Mouse (Mus musculus) limb, embryonic 12.5 days (tissue): ENCODE measurements around the gene Epb41l4b. TPM values are rescaled to one million over a fixed set of nuclear protein-coding genes. Genes with fewer than 3 reads are reported as not detected.

ENCODE experiments used
- ATAC-seq: fragments of 200-750 bp; cut with Nextera tagmentation; 2 replicates; pipeline ENCODE4 v1.8.0; 2017; ENCODE audit warnings: low read depth, moderate TSS enrichment; ENCODE audit not compliant: insufficient number of reproducible peaks, insufficient read depth, low FRiP score, low TSS enrichment
- H3K27ac ChIP-seq: fragments of 300-500 bp; sonication (generic); 2 replicates; pipeline ENCODE4 v1.5.1; 2016; ENCODE audit warnings: mild to moderate bottlenecking, moderate library complexity
- H3K27me3 ChIP-seq: fragments of 300-500 bp; sonication (generic); 2 replicates; pipeline ENCODE4 v1.6.1; 2016; ENCODE audit warnings: mild to moderate bottlenecking, moderate library complexity
- H3K36me3 ChIP-seq: fragments of 300-500 bp; sonication (generic); 2 replicates; pipeline ENCODE4 v1.6.1; 2016; ENCODE audit warnings: mild to moderate bottlenecking, moderate library complexity
- H3K4me1 ChIP-seq: fragments of 300-500 bp; sonication (generic); replicated peaks from 2 replicates; pipeline ENCODE4 v1.6.1; 2016
- H3K4me2 ChIP-seq: fragments of 300-500 bp; sonication (generic); 2 replicates; pipeline ENCODE4 v1.6.1; 2016; ENCODE audit warnings: mild to moderate bottlenecking, moderate library complexity
- H3K4me3 ChIP-seq: fragments of 300-500 bp; sonication (generic); replicated peaks from 2 replicates; pipeline ENCODE4 v1.5.1; 2016; ENCODE audit warnings: mild to moderate bottlenecking
- H3K9ac ChIP-seq: fragments of 300-500 bp; sonication (generic); replicated peaks from 2 replicates; pipeline ENCODE4 v1.6.1; 2016; ENCODE audit warnings: mild to moderate bottlenecking, moderate library complexity
- H3K9me3 ChIP-seq: fragments of 300-500 bp; sonication (generic); 2 replicates; pipeline ENCODE4 v1.6.1; 2016; ENCODE audit warnings: mild to moderate bottlenecking, moderate library complexity
- WGBS: fragments of 180-500 bp; shearing (Covaris S2); methylation state at CpG from one replicate; pipeline ENCODE4 v1.1.7; 2016; 5-methylcytosine and 5-hydroxymethylcytosine counted together
- polyA plus RNA-seq: library from polyadenylated mRNA; unstranded; fragments of >200 nt; fragmentation: Nextera tagmentation; extraction: Ambion mirVana; gene quantifications from 2 replicates; pipeline ENCODE4 v1.2.1, GENCODE M21; 2016

Epb41l4b gene
- polyA plus RNA-seq, 1 experiment from 2014 or later = 2.4 TPM

DNA sequence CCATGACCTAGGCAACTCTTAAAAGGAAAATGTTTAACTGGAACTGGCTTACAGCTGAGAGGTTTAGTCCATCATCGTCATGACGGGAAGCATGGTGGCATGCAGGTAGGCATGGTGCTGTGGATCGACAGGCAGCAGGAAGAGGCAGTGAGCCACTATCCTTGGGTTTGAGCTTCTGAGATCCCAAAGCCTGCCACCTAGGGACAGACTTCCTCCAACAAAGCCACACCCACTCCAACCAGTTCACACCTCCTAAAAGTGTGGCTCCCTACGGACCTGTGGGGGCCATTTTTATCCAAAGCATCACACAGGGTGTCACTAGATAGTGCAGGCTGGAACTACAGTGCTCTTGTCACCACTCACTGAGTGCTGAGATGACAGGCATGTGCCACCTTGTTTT lies 31.8 kb downstream of the Epb41l4b start:
- 75% methylated on average over 4 of the region's 4 CpGs for WGBS
- no peak for ATAC-seq

DNA sequence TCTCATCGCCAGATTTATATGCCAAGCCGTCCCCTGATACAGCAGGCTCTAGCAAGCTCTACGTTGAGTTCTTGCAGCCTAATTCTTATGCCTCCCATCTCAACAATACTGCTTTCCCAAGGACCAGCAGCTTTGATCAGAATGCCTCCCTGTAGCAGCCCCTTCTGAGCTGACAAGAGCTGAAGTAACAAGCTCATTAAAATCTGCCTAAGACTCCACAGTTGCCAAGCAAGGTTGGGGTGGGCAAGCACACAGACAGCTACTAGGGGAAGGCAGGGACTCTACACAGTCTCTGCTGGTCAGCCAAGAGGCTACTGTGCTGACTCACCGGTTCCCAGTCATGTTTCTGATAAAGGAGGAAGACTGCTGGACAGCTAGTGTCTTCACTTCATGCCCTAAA lies 33.7 kb downstream of the Epb41l4b start:
- Histone ChIP-seq H3K4me1 (peaks cover 19% of the 10 kb centered on the region), H3K9me3 (no peaks in the 10 kb centered on the region), H3K27me3 (0 out of 2 replicates have a peak, but pooled peaks cover 2% of the 10 kb centered on the region), H3K4me3 (no peak overlapping the region), H3K4me2 (no peak overlapping the region), H3K9ac (no peak overlapping the region; the same call in 1 of the 2 replicates), H3K36me3 (no peaks in the 10 kb centered on the region), H3K27ac (no peak overlapping the region)
- ATAC-seq = no peak
- WGBS = 79% methylated on average over 4 of the region's 4 CpGs

More for the DNA sequence above, 31.8 kb downstream of the Epb41l4b start:
- H3K36me3 ChIP-seq = no peaks in the 10 kb centered on the region
- no peaks in the 10 kb centered on the region for H3K9me3 ChIP-seq
- 0 out of 2 replicates have a peak, but pooled peaks cover 2% of the 10 kb centered on the region for H3K27me3 ChIP-seq
- H3K9ac ChIP-seq = no peak overlapping the region
- peaks cover 30% of the 10 kb centered on the region for H3K4me1 ChIP-seq
- no peak overlapping the region for H3K27ac ChIP-seq
- no peak overlapping the region for H3K4me2 ChIP-seq
- no peak overlapping the region for H3K4me3 ChIP-seq

DNA sequence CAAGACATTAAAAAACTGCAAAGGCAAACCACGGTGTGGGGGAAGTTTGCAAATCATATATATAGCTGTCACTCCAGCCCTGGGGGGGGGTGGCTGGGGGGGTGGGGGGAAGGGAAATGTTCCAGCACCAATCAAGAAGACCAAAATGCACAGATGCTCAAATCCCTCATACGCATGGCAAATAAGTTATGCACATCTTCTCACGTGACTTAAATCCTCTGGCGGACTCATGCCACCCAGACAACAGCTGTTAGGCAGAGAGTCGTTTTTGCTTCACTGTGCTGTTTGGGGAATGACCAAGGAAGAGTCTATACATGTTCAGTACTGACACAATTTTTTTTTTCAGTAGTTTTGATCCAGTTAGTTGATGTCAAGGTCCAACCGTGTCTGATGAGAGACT lies 37.9 kb downstream of the Epb41l4b start:
- Histone ChIP-seq H3K4me1 (peaks cover 5% of the 10 kb centered on the region; the same call in 1 of the 2 replicates), H3K9me3 (no peaks in the 10 kb centered on the region), H3K27ac (no peak overlapping the region), H3K4me2 (no peak overlapping the region), H3K9ac (no peak overlapping the region), H3K4me3 (no peak overlapping the region), H3K27me3 (no peaks in the 10 kb centered on the region), H3K36me3 (no peaks in the 10 kb centered on the region)
- no peak for ATAC-seq
- WGBS = 82% methylated on average over 6 of the region's 6 CpGs

DNA sequence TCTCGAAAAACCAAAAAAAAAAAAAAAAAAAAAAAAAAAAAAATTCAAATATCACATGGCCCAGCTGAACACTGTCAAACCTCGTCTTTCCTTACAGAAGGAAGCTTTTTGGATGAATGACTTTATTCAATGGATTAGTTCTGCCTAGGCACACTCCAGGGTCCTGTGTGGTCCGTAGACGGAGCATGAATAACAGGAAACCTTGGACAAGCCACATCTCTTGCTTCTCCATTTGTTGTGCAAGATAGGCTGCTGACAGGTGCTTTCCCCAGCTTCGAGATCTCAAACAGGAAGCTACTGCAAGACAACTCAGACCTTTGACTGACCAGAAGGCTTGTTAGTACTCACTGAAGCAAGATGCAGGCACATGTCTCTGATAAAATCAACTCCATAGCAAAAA lies 39.4 kb downstream of the Epb41l4b start:
- Histone ChIP-seq H3K9me3 (no peaks in the 10 kb centered on the region; the same call in 1 of the 2 replicates), H3K4me2 (no peak overlapping the region), H3K27ac (no peak overlapping the region), H3K4me1 (no peaks in the 10 kb centered on the region), H3K36me3 (no peaks in the 10 kb centered on the region), H3K4me3 (no peak overlapping the region), H3K9ac (no peak overlapping the region), H3K27me3 (no peaks in the 10 kb centered on the region)
- no peak for ATAC-seq
- 78% methylated on average over 5 of the region's 5 CpGs for WGBS

DNA sequence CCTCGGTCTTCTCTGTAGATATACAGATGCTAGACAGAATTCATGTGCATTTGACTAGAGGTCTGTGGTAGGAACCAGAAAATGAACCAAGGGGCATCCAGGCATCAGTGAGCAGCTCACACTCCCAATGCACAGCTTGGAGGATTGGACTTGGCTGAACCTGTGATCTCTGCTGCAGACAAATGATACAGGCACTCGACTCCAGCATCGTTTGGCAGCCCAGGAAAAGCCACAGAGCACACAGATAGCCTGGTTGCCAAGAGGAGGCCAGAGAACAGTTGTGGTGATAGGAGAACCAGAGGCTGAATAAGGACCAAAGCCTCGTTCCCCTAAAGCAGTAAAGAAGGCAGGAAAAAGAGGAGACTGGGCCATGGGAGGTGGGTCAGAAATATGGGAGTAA lies 42.1 kb downstream of the Epb41l4b start:
- Histone ChIP-seq H3K27me3 (no peaks in the 10 kb centered on the region), H3K4me3 (no peak overlapping the region), H3K9ac (no peak overlapping the region), H3K36me3 (no peaks in the 10 kb centered on the region), H3K27ac (no peak overlapping the region), H3K4me2 (no peak overlapping the region), H3K9me3 (no peaks in the 10 kb centered on the region; the same call in 1 of the 2 replicates), H3K4me1 (no peaks in the 10 kb centered on the region)
- 74% methylated on average over 4 of the region's 4 CpGs for WGBS
- no peak for ATAC-seq

DNA sequence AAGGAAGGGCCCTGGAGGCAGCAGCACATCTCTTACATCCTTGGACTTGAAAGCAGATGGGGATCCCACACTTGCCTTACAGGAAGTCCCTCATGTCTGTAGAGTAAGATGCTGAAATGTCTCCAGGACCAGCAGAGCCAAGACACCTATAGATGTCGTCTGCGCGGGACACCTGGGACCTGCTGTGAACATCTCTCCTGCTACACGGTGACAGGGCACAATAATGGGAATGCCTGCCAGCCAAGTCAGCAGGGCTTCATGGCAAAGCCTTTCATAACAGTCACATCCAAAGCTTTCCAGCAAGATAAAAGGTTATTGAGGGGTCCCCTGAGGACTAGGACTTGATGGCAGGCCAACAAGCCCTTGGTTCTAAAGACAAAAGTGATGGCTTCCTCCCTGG lies 45.8 kb downstream of the Epb41l4b start:
- no peak overlapping the region for H3K4me2 ChIP-seq
- 89% methylated on average over 4 of the region's 4 CpGs for WGBS
- no peak for ATAC-seq

DNA sequence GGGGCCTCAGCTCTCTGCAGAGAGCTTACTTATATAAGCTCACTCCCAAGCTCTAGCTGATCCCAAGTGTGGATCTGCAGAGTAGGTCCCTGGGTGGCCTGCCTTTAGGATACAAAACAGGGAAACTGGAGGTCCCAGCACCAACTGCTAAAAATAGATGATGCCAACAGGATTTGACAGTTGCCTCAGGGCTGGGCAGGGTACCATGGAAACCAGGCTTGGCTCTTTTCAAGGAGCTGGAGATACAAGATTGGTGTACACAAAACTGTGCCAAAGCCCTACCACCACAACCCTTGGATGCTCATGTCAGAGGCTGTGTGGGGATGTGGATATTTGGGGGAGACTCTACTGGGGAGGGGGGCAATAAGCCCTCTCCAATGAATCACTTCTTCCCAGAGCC lies 47.7 kb downstream of the Epb41l4b start:
- H3K9ac ChIP-seq = no peak overlapping the region
- peaks cover 10% of the 10 kb centered on the region; the same call in 1 of the 2 replicates for H3K4me1 ChIP-seq
- no peak overlapping the region for H3K4me2 ChIP-seq
- no peaks in the 10 kb centered on the region for H3K27me3 ChIP-seq
- H3K27ac ChIP-seq = no peak overlapping the region
- no peak for ATAC-seq
- H3K4me3 ChIP-seq = no peak overlapping the region
- no peaks in the 10 kb centered on the region; the same call in 1 of the 2 replicates for H3K9me3 ChIP-seq
- no peaks in the 10 kb centered on the region for H3K36me3 ChIP-seq

More for the DNA sequence above, 45.8 kb downstream of the Epb41l4b start:
- Histone ChIP-seq H3K9ac (no peak overlapping the region), H3K4me3 (no peak overlapping the region), H3K36me3 (no peaks in the 10 kb centered on the region), H3K9me3 (no peaks in the 10 kb centered on the region; the same call in 1 of the 2 replicates), H3K4me1 (0 out of 2 replicates have a peak, but pooled peaks cover 6% of the 10 kb centered on the region), H3K27ac (no peak overlapping the region), H3K27me3 (no peaks in the 10 kb centered on the region)

DNA sequence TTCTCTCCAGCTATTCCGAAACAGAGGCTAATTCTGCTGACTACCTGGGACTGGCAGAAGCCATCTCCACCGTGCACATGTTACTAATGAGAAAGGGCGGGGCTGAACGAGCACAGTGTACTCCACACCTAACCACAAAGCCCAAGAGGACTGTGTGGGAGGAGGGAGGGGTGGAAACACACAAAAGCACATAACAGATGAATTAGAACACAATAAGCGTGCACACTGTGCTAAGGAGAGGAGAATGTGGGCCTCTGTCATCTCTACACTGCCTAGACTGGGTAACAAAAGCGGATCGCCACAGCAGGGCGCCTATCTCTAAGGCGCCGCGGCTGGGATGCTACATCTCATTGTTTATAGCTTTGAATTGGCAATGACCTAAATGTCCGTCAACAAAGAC lies 51.9 kb downstream of the Epb41l4b start:
- 0 out of 2 replicates have a peak, but pooled peaks have one; percentile 37 for ATAC-seq
- no peaks in the 10 kb centered on the region for H3K9me3 ChIP-seq
- no peaks in the 10 kb centered on the region for H3K27me3 ChIP-seq
- no peak overlapping the region for H3K9ac ChIP-seq
- 71% methylated on average over 12 of the region's 12 CpGs for WGBS
- no peak overlapping the region for H3K4me3 ChIP-seq
- no peak overlapping the region for H3K27ac ChIP-seq
- no peak overlapping the region for H3K4me2 ChIP-seq
- H3K36me3 ChIP-seq = no peaks in the 10 kb centered on the region
- H3K4me1 ChIP-seq = peaks cover 17% of the 10 kb centered on the region

DNA sequence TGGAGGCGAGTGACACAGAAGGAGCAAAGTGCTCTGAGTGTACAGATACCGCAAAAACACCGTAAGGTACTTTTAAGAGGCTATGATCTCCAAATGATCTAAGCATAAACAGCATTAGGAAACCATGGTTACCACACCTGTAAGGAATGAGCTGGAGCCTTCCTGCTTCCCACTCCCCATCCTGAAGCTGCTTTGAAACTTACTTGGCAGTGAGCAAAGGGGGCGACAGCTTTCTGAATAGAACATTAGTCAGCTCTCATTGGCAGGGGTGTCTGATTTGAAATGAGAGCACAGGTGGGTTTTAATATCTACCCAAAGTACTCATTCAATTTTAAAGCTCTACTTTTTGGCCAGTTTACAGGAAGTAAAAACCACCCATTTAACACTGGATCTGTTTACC lies 54.9 kb downstream of the Epb41l4b start:
- H3K9me3 ChIP-seq = no peaks in the 10 kb centered on the region
- no peak for ATAC-seq
- H3K4me1 ChIP-seq = peaks cover 11% of the 10 kb centered on the region
- no peak overlapping the region for H3K9ac ChIP-seq
- H3K4me2 ChIP-seq = no peak overlapping the region
- no peak overlapping the region for H3K27ac ChIP-seq
- WGBS = 74% methylated on average over 4 of the region's 4 CpGs
- no peak overlapping the region for H3K4me3 ChIP-seq
- H3K27me3 ChIP-seq = no peaks in the 10 kb centered on the region
- no peaks in the 10 kb centered on the region for H3K36me3 ChIP-seq

DNA sequence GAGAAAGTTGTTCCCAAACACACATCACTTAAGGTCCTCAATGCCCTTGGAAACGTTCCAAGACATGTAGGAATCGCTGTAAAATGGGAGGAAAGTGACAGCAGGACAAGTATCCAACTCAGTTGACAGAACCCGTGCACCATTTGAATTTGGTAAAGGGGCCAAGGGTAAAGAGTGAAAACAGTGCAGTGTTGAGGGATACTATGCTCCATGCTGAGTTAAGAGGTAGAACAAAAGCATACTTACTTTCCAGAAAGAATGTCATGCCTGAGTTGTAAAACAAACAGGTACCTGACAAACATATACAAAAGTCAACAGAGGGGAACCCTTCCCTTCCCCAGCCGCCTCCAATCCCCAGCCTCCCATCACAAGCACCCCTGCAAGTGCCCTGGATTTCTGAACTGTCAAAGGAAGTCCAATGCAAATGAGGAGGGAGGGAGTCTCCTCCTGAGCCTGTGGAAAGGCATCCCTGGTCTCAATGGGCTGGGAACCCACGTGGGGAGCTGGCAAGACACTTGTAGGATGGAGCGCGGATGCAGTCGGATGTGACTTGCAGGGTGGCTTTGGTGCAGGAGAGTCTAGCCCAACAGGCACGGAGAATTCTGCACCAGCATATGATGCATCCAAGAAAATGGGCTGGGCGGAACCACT lies 57.4 kb downstream of the Epb41l4b start:
- H3K9me3 ChIP-seq = no peaks in the 10 kb centered on the region
- H3K9ac ChIP-seq = no peak overlapping the region
- 75% methylated on average over 10 of the region's 10 CpGs for WGBS
- ATAC-seq = no peak
- H3K4me1 ChIP-seq = peaks cover 7% of the 10 kb centered on the region
- H3K4me2 ChIP-seq = no peak overlapping the region
- no peak overlapping the region for H3K4me3 ChIP-seq
- no peak overlapping the region for H3K27ac ChIP-seq
- no peaks in the 10 kb centered on the region for H3K36me3 ChIP-seq
- H3K27me3 ChIP-seq = no peaks in the 10 kb centered on the region

DNA sequence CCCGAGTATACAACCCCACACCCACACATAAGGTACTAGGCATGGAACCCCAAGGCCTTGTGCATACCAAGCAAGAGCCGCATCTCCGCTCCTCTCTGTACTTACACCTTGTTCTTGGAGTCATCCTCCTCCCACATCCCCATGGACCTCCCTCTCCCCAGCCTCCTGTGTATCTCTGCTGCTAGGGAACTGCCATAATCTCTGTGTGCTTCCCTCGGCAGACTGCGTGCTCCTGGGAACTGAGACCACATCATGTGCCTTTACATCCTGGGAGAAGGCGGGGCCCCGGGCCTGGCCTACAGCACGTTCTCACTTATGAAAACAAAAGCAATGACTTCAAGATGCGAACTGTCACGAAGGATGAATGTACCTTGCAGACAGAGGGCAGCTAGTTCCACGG lies 59.6 kb downstream of the Epb41l4b start:
- WGBS = 73% methylated on average over 11 of the region's 11 CpGs

More for the DNA sequence above, 59.6 kb downstream of the Epb41l4b start:
- Histone ChIP-seq H3K4me1 (peaks cover 19% of the 10 kb centered on the region), H3K9me3 (no peaks in the 10 kb centered on the region), H3K27me3 (no peaks in the 10 kb centered on the region), H3K9ac (no peak overlapping the region), H3K36me3 (no peaks in the 10 kb centered on the region), H3K4me3 (no peak overlapping the region), H3K4me2 (no peak overlapping the region), H3K27ac (no peak overlapping the region)
- no peak for ATAC-seq
